Mouse (Mus musculus) testis, adult 2 months (tissue): ENCODE data around the gene Insig1.

ENCODE experiments used
- CTCF ChIP-seq: fragments of 200-500 bp; IDR thresholded peaks from 2 replicates; pipeline ENCODE4 v1.5.1; 2012; ENCODE audit warnings: low read depth, mild to moderate bottlenecking, inconsistent platforms, low read length, moderate library complexity; ENCODE audit not compliant: control insufficient read depth, insufficient read depth, insufficient replicate concordance
- POLR2A ChIP-seq: fragments of 200-500 bp; IDR thresholded peaks from 2 replicates; pipeline ENCODE4 v1.6.1; 2012; ENCODE audit warnings: low read depth, mild to moderate bottlenecking, inconsistent platforms, low read length, moderate library complexity; ENCODE audit not compliant: control insufficient read depth

- TF ChIP-seq CTCF: no peak
- no peak for TF ChIP-seq POLR2A
Measured at GRCm38 (mm10) chr5:28038115-28038514, 33.0 kb upstream of the Insig1 start.
